Comparison of ENCODE assay signal across 21 mouse cellular contexts in the genomic region with DNA sequence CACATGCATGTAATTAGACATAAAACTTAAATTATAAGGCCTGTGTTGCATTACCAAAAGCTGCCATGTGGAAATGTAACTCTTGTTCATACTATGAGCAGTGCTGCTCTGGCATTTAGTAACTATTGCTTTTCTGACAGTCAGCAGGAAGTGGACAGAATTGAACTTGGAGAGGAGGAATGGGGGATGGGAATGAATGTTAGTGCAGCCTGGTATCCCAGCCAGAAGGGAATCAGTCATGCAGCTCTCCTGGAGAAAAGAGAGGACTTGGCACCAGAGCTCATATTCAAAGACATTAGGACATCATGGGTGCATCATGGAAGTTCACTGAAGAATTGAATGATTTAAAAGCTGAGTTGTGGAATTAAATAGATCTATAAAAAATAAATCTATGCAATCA.
A peak's percentile ranks its signal among the peaks of the same experiment; 100 is the strongest.
DNase-seq lines count a peak whose midpoint lies in the region; ATAC-seq and TF ChIP-seq lines count a peak whose summit lies in the region.
"Had no signal": no experiment of that assay in that cellular context is flagged by ENCODE, and none has a peak within 500 bp of the region (broad histone marks: within the 10 kb centered on the region; RNA-seq: fewer than 3 reads in every experiment).

No protein-coding gene starts in this region.

- no peaks in the 10 kb centered on the region for H3K9me3 ChIP-seq in embryonic facial prominence, embryonic 11.5 days (replicated peaks; ENCODE audit: control insufficient read depth, low read length)
- peaks cover 5% of the 10 kb centered on the region; the same call in 1 of the 2 replicates for H3K9me3 ChIP-seq in embryonic facial prominence, embryonic 10.5 days
- no peaks in the 10 kb centered on the region for H3K9me3 ChIP-seq in intestine, embryonic 16.5 days (ENCODE audit: control insufficient read depth, low read length)
- H3K9me3 ChIP-seq: embryonic facial prominence, embryonic 15.5 days; limb, embryonic 15.5 days; megakaryocyte, embryonic 14.5 days; midbrain, embryonic 15.5 days had no signal

- H3K36me3 ChIP-seq in embryonic facial prominence, embryonic 11.5 days (replicated peaks; ENCODE audit: control insufficient read depth, insufficient read depth, low read depth, low read length) = no peaks in the 10 kb centered on the region
- peaks cover 47% of the 10 kb centered on the region for H3K36me3 ChIP-seq in embryonic facial prominence, embryonic 10.5 days (replicated peaks)
- peaks cover 4% of the 10 kb centered on the region; the same call in 1 of the 2 replicates for H3K36me3 ChIP-seq in intestine, embryonic 16.5 days (ENCODE audit: control insufficient read depth, insufficient read depth, low read length)

- H3K4me2 ChIP-seq in embryonic facial prominence, embryonic 11.5 days (ENCODE audit: low read depth, low read length) = no peak overlapping the region
- H3K4me2 ChIP-seq in intestine, embryonic 16.5 days (ENCODE audit: low read depth, low read length) = no peak overlapping the region
- H3K4me2 ChIP-seq: embryonic facial prominence, embryonic 15.5 days; limb, embryonic 15.5 days; midbrain, embryonic 15.5 days had no signal

- H3K4me3 ChIP-seq in embryonic facial prominence, embryonic 11.5 days (ENCODE audit: low read depth, low read length) = no peak overlapping the region
- H3K4me3 ChIP-seq in embryonic facial prominence, embryonic 10.5 days = no peak overlapping the region
- H3K4me3 ChIP-seq in left cerebral cortex, adult 2 months = no peak overlapping the region
- peak overlapping the region; percentile 57 for H3K4me3 ChIP-seq in brown adipose tissue, adult 24 weeks (ENCODE audit: insufficient read depth, low read depth, low read length)
- no peak overlapping the region for H3K4me3 ChIP-seq in intestine, embryonic 16.5 days (ENCODE audit: low read length)
- H3K4me3 ChIP-seq: embryonic facial prominence, embryonic 15.5 days; limb, embryonic 15.5 days; midbrain, embryonic 15.5 days had no signal

- no peak overlapping the region for H3K27ac ChIP-seq in embryonic facial prominence, embryonic 11.5 days (replicated peaks; ENCODE audit: low read depth, low read length)
- H3K27ac ChIP-seq in embryonic facial prominence, embryonic 10.5 days (replicated peaks) = no peak overlapping the region
- no peak overlapping the region for H3K27ac ChIP-seq in left cerebral cortex, adult 2 months
- peak overlapping the region; percentile 34; the same call in 1 of the 2 replicates for H3K27ac ChIP-seq in brown adipose tissue, adult 24 weeks (replicated peaks; ENCODE audit: low read depth, low read length)
- no peak overlapping the region for H3K27ac ChIP-seq in intestine, embryonic 16.5 days (ENCODE audit: low read length)
- H3K27ac ChIP-seq: limb, embryonic 15.5 days; midbrain, embryonic 15.5 days had no signal

- intact Hi-C loops in left cerebral cortex, adult 2 months (cut with DNase I) = no loop called here

- H3K9ac ChIP-seq in embryonic facial prominence, embryonic 11.5 days (replicated peaks; ENCODE audit: low read length) = no peak overlapping the region
- H3K9ac ChIP-seq in intestine, embryonic 16.5 days (ENCODE audit: low read depth, low read length) = no peak overlapping the region
- H3K9ac ChIP-seq: embryonic facial prominence, embryonic 15.5 days; limb, embryonic 15.5 days; midbrain, embryonic 15.5 days had no signal

- ATAC-seq in embryonic facial prominence, embryonic 11.5 days (replicated peaks; ENCODE audit: insufficient number of reproducible peaks, low FRiP score, low TSS enrichment, low read depth) = no peak
- ATAC-seq in intestine, embryonic 16.5 days = no peak
- ATAC-seq: CD4-positive, CD25-positive, alpha-beta regulatory T cell, adult 4 months had no signal

- peak; percentile 5 for DNase-seq in embryonic facial prominence, embryonic 11.5 days (ENCODE audit: low spot score)
- no peak for DNase-seq in embryonic facial prominence, embryonic 10.5 days (ENCODE audit: low spot score)
- DNase-seq in kidney, adult 11 months = peak; percentile 25
- DNase-seq in kidney, postnatal 10 days = no peak
- no peak for DNase-seq in left cerebral cortex, adult 2 months (ENCODE audit: extremely low spot score in 1 of 2, low spot score in 2 of 2)
- no peak for DNase-seq in left cerebral cortex, adult 8-10 months (ENCODE audit: low spot score in 2 of 2)
- DNase-seq: adrenal gland, postnatal 25 days; cerebellum, adult 11-12 months; cerebellum, postnatal 14 days; heart, postnatal 4 days; layer of hippocampus, postnatal 36 days; lung, postnatal 14 days; right cerebral cortex, postnatal 4 days; thymus, postnatal 14 days had no signal

- H3K27me3 ChIP-seq in embryonic facial prominence, embryonic 11.5 days (ENCODE audit: control insufficient read depth, insufficient read depth, low read length) = no peaks in the 10 kb centered on the region
- no peaks in the 10 kb centered on the region for H3K27me3 ChIP-seq in embryonic facial prominence, embryonic 10.5 days (replicated peaks; ENCODE audit: low read depth, poor library complexity, severe bottlenecking)
- H3K27me3 ChIP-seq in intestine, embryonic 16.5 days (replicated peaks; ENCODE audit: control insufficient read depth, insufficient read depth, low read length) = no peaks in the 10 kb centered on the region
- H3K27me3 ChIP-seq: embryonic facial prominence, embryonic 15.5 days; limb, embryonic 15.5 days; megakaryocyte, embryonic 14.5 days; midbrain, embryonic 15.5 days had no signal

- TF ChIP-seq CTCF in left cerebral cortex, adult 2 months (IDR thresholded peaks at IDR 0.05) = peak; percentile 7; the same call in 1 of the 2 replicates

- no peaks in the 10 kb centered on the region for H3K4me1 ChIP-seq in embryonic facial prominence, embryonic 11.5 days (ENCODE audit: control insufficient read depth, insufficient read depth, low read length)
- no peaks in the 10 kb centered on the region for H3K4me1 ChIP-seq in embryonic facial prominence, embryonic 10.5 days
- H3K4me1 ChIP-seq in brown adipose tissue, adult 24 weeks (ENCODE audit: control insufficient read depth, insufficient read depth, insufficient read length, low read length) = peaks cover 3% of the 10 kb centered on the region; the same call in 1 of the 2 replicates
- no peaks in the 10 kb centered on the region for H3K4me1 ChIP-seq in intestine, embryonic 16.5 days (ENCODE audit: control insufficient read depth, insufficient read depth, low read length)
- H3K4me1 ChIP-seq: embryonic facial prominence, embryonic 15.5 days; limb, embryonic 15.5 days; megakaryocyte, embryonic 14.5 days; midbrain, embryonic 15.5 days had no signal

Comparison
In these comparisons a context has a peak if more than half of its experiments do, and no peak if none do; other contexts are left out.
1. DNase-seq: peak in embryonic facial prominence, embryonic 11.5 days (single experiment) and kidney, adult 11 months (single experiment); none in embryonic facial prominence, embryonic 10.5 days (single experiment), kidney, postnatal 10 days (single experiment), left cerebral cortex, adult 2 months (0 of 2) and left cerebral cortex, adult 8-10 months (0 of 2).